Mouse (Mus musculus) cortical plate, adult 2 months (tissue): ENCODE measurements at regions not wholly inside any gene's neighbourhood (a gene's known extent, or its start where the extent isn't known, plus 50 kb on each side); places are given as distances from the start of the nearest gene placed in this dataset.

Experiments
- CTCF ChIP-seq: fragments of 200-500 bp; IDR thresholded peaks from 2 replicates; pipeline ENCODE4 v1.5.1; 2011; ENCODE audit warnings: mild to moderate bottlenecking, control low read depth, low read length; ENCODE audit not compliant: insufficient read depth; ENCODE audit errors: extremely low read depth
- POLR2A ChIP-seq: fragments of 200-500 bp; IDR thresholded peaks from 2 replicates; pipeline ENCODE4 v1.6.1; 2011; ENCODE audit warnings: mild to moderate bottlenecking, low read length, control low read depth; ENCODE audit not compliant: insufficient read depth; ENCODE audit errors: extremely low read depth

GRCm38 (mm10) chr3:121871795-121872194, 56.7 kb upstream of the Abcd3 start:
- TF ChIP-seq CTCF, result no peak
- no peak for TF ChIP-seq POLR2A
